Mouse (Mus musculus) gonadal fat pad, adult 2 months (tissue): Measurements from ENCODE around the gene Galnt6. TPM values are rescaled to one million over a fixed set of nuclear protein-coding genes. Genes with fewer than 3 reads are reported as not detected.

Experiments used
- DNase-seq: peaks from one replicate; pipeline ENCODE4 v3.0.0-alpha.2; 2012; ENCODE audit warnings: low read depth
- polyA plus RNA-seq: library from polyadenylated mRNA; depleted of rRNA; stranded (reverse); fragments of >200 nt; gene quantifications from 2 replicates; pipeline ENCODE4 v1.2.3, GENCODE M21; 2012

Galnt6 gene
- polyA plus RNA-seq, 1 experiment, result 3.7 TPM

DNA sequence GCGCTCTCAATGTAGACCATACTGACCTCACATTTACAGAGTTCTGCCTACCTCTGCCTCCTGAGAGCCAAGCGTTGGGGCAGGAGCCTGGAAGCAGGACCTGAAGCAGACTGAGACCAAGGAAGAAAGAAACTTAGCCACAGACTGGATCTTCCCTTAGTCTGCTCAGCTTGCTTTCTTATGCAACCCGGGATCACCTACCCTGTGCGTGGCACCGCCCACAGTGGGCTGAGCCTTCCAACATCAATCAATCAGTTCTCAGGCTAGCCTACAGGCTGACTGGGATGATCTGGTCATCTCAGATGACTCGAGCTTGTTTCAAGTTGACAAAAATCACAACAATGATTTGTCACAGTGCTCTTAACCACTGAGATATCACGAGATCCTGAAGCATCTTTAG lies 24.9 kb upstream of the Galnt6 start:
- DNase-seq, result no peak

DNA sequence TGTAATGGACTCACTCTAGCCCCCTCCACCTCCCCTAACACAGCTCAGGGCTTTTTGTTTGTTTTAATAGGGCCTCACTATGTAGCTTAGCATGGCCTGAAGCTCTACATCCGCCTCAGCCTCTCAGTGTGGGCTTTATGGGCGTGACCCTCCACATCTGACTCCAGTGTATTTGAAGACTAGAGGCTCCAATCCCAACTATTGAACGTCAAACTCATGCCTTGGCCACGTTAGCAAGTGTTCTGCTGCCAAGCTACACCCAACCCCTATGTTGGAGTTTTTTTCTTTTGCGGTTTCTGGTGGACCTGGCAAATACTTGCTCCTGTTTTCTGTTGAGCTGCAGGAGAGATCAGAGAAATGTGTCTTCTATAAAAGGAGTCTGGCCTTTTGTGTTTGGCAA lies 23.9 kb upstream of the Galnt6 start:
- no peak for DNase-seq

GRCm38 (mm10) chr15:100752439-100752838 lies 23.3 kb upstream of the Galnt6 start:
- no peak for DNase-seq

DNA sequence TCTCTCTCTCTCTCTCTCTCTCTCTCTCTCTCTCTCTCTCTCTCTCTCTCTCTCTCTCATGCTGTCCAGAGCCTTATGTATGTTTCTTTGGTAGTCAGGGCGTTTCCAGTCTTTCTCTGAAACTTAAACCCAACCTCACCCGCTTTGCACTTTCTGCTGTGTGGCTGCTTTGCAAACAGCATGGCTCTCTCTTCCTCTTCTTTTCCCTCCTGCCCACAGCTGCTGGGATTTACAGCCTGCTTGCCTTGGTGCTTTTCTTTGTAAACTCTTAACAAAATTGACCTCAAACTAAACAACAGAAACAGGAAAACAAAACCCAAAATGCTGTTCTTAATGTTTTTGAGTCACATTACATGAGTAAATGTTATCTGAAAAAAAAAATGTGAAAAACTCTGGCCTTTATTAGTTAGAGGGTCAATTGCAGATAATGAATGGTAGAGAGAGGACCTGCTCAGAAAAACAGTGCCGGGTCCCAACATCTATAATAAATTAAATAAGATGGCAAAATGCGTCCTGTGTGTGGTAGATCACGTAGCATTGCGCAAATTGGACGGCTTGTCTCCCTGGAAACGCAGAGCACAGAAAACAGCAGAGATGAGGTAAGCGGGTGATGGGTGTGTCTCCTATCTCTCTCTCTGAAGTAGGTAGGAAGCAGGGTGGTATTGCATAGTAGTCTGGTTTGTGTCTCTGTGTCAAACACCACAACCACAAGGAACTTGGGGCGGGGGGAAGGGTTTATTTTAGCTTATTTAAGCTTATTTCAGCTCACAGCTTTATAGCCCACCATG lies 20.8 kb upstream of the Galnt6 start:
- DNase-seq, result no peak

- no peak for DNase-seq
Observed at GRCm38 (mm10) chr15:100748584-100748983, 19.4 kb upstream of the Galnt6 start.

GRCm38 (mm10) chr15:100747121-100747963 lies 18.2 kb upstream of the Galnt6 start:
- no peak for DNase-seq

GRCm38 (mm10) chr15:100746478-100747120 lies 17.4 kb upstream of the Galnt6 start:
- no peak for DNase-seq

DNA sequence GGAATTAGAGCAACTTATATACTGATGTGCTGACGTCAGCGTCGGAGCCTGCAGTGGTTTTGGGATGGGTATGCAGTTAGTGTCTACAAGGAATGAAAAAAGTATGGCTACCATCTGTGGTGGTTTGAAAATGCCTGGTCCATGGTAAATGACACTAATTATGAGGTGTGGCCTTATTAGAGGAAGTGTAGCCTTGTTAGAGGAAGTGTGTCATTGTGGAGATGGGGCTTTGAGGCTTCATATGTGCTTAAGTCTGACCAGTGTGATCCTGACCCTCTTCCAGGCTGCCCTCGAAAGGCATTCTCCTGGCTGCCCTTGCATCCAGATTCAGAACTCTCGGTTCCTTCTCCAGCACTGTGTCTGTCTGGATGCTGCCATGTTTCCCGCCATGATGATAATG lies 14.1 kb upstream of the Galnt6 start:
- no peak for DNase-seq

DNA sequence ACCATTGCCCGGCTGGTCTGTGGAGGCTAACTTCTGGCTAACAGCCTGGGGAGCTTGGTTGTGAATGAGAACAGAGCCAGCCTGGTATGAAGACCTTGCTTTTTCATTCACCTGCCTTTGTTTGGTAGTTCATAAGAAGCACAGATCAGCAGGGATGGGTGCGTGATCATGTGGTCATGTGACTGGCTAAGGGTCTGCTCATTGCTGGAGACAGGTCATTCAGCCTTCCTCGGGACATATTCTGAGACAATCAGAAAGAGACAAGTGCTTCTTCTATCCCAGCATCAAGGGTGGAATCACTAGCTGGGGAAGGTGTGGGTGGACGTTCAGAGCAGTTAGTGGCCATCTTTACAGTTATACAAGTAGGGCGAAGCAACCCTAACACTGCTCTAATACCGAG lies 10.3 kb upstream of the Galnt6 start:
- no peak for DNase-seq

DNA sequence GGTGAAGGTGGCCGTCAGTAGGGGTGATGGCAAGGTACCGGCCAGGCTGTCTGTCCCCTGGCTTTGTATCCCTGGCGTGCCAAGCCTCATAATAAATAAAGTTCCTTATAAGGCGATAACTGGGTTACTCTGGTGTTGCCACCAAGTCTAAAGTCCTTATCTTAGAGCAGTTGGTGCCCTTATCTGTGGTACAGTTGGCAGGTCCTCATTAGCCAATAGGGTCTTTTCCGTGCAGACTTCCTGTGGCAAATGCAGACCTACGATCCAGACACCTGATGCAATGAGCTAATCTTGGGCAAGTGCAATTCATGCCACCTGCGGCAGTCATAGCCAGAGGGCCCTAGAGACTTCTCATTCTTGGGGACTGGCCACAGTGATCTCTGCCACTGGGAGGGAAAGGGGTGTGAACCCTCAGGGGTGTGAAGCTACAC lies 9.2 kb upstream of the Galnt6 start:
- no peak for DNase-seq

DNA sequence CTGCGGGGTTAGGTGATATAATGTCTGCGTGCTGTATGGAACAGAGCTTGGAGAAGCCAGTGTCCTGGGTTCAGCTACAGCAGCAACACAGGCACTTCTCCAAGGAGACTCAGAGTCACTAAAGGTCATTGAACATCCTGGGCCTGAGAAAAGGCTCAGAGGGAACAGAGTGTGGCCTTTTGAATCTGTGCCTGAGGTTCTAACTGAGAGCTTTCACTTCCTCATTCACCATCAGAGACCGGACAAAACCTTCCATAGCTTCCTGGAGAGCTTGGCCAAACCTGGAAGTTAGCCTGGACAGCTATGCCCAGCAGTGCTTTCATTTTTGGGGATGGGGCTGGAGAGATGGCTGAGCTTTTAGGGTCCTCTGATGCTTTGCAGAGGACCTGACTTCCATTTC lies 8.5 kb upstream of the Galnt6 start:
- DNase-seq, result no peak

- no peak for DNase-seq
Observed at GRCm38 (mm10) chr15:100735953-100736300, 6.8 kb upstream of the Galnt6 start.

DNA sequence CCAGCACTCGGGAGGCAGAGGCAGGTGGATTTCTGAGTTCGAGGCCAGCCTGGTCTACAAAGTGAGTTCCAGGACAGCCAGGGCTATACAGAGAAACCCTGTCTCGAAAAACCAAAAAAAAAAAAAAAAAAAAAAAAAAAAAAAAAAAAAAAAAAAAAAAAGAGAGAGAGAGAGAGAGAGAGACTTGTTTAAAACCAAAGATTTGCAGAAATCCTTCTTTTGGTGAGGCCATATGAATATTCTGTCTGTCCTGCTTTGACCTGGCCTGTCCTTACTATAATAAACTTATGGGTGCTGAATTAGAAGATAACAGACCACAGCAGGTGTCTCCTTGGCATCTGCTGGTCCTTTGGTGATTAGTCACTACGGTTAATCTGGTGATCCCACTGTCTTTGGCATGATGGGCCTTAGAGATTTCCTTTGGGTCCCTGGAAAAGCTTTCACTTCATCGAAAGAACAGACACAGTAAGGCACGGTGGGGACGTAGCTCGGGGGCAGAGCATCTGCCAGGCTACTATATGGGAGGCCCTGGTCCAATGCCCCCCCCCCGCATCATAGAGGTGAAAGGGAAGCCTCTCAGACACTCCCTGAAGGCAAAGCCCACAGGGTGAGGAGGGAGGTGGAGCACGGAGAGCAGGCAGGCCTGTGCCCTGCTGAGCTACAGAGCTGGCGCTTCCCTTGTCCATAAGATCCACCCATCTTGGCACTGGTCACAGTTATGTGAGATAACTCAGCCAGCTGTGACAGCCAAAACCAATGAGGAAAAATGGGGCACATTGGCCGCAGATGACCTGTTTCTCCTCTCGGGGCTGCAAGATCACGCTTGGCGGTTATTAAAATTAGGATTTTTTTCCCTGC lies 6.1 kb upstream of the Galnt6 start:
- no peak for DNase-seq

DNA sequence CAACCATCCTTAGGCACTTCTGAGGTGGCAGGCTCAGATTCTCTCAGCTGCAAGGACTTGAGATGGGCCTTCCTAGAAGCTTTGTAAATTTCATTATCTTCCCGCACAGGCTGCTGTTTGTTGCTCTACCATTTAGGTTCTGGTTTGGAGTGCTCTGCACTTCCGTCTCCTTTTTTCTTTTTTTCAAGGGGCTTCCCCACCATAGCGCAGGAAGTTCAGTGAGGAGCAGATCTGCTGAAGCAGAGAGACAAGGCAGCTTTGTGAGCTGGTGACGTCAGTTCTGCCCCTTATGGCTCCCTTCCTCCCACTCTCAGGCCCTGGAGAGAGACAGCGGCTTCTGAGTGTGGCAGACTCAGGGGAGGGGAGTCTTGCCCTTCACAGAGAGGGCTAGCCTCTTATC lies 3.4 kb upstream of the Galnt6 start:
- DNase-seq, result no peak

- DNase-seq, result no peak
Observed at GRCm38 (mm10) chr15:100731081-100731480, 1.9 kb upstream of the Galnt6 start.

DNA sequence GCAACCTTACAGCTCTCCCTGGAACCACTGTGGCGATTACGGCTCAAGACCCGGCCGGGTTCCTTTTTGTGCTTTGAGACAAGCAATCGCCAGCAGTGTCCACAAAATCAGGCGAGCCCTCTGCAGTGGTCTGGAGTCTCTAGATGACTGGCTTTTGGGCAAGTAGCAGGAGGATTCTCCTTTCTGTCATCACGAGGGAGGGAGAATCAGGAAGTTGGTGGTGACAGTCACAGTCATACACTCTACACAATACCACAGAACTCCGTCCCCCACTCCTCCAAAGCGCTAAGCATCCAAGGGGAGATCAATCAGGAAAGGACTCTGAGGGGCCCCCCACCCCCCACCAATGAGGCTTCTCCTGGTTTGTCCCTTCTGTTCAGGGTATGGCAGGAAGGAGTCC lies 590 bp downstream of the Galnt6 start:
- DNase-seq, result no peak

DNA sequence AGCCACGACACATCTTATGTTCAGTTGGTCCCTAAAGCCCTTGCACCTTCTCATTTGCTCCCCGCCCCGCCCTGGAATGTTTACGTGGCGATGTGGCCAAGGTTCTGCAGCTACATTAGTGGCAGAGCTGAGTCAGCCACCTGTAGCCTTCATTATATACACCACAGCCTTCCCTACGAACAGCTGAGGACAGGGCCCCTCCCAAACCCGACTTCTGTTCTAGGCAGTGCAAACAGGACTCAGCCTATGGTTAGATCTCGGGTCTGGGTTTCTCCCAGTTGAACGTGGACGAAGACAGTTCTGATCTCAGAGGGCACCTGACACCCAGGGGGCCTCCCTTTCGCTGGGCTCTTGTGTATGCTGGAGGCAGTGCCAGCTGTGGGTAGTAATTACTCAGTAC lies 1.3 kb downstream of the Galnt6 start:
- no peak for DNase-seq

GRCm38 (mm10) chr15:100726721-100727120 lies 2.5 kb downstream of the Galnt6 start:
- no peak for DNase-seq

DNA sequence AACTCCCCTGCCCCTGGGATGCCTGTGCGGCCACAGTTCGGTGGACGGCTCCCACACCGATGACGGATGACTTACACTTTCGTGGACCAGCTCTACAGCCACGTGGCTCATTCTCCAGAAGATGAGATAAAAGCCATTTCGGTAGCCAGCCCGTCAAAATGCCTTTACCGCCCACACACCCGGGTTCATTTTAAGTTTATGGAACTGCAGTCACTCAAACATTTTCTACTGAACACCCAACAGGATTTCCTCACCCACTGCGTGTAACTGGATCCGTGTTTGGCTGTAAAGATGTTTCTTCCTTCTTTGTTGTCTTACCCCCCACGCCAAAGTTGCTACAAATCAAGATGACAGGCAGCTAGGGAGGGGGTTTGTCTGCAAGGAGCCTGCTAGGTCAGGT lies 5.7 kb downstream of the Galnt6 start:
- DNase-seq, result peak; percentile 27

GRCm38 (mm10) chr15:100722564-100722963 lies 6.6 kb downstream of the Galnt6 start:
- DNase-seq, result no peak

GRCm38 (mm10) chr15:100722026-100722425 lies 7.2 kb downstream of the Galnt6 start:
- no peak for DNase-seq

GRCm38 (mm10) chr15:100721445-100721844 lies 7.7 kb downstream of the Galnt6 start:
- DNase-seq, result no peak
